Mouse (Mus musculus) ES-E14 (cell line): Measurements from ENCODE around the gene Vcl. TPM values are rescaled to one million over a fixed set of nuclear protein-coding genes. Genes with fewer than 3 reads are reported as not detected.

Experiments
- DNase-seq: peaks from one replicate; pipeline ENCODE4 v3.0.0-alpha.2; 2013; ENCODE audit warnings: low read depth, low spot score
- H3K27ac ChIP-seq: 2 replicates; pipeline ENCODE4 v1.5.1; 2012; ENCODE audit warnings: low read depth, mild to moderate bottlenecking, low read length, moderate library complexity, mixed read lengths; ENCODE audit not compliant: poor library complexity, insufficient read depth, severe bottlenecking
- H3K36me3 ChIP-seq: 2 replicates; pipeline ENCODE4 v1.6.1; 2012; ENCODE audit warnings: mild to moderate bottlenecking, low read length, moderate library complexity, mixed read lengths; ENCODE audit not compliant: control insufficient read depth, poor library complexity, insufficient read depth, severe bottlenecking
- H3K4me1 ChIP-seq, 2 experiments: fragments of 150-350 bp in 1 of 2; sonication (generic) in 1 of 2; 2 replicates each; pipeline ENCODE4 v1.6.1; 2012; ENCODE audit warnings: low read length in 2 of 2, mild to moderate bottlenecking in 1 of 2, mixed read lengths in 1 of 2; ENCODE audit not compliant: control insufficient read depth in 2 of 2, insufficient read depth in 2 of 2, poor library complexity in 1 of 2
- H3K4me3 ChIP-seq, 2 experiments: fragments of 150-350 bp in 1 of 2; sonication (generic) in 1 of 2; 2 replicates each; pipeline ENCODE4 v1.5.1; 2012; ENCODE audit warnings: low read length in 2 of 2, low read depth in 1 of 2, mild to moderate bottlenecking in 1 of 2, mixed read lengths in 1 of 2; ENCODE audit not compliant: insufficient read depth in 1 of 2, poor library complexity in 1 of 2, severe bottlenecking in 1 of 2
- H3K9ac ChIP-seq: 2 replicates; pipeline ENCODE4 v1.6.1; 2012; ENCODE audit warnings: low read depth, mild to moderate bottlenecking, low read length, mixed read lengths; ENCODE audit not compliant: poor library complexity, insufficient read depth, severe bottlenecking
- H3K9me3 ChIP-seq: fragments of 150-350 bp; sonication (generic); 2 replicates; pipeline ENCODE4 v1.6.1; 2012; ENCODE audit warnings: low read depth, mild to moderate bottlenecking, low read length; ENCODE audit not compliant: control insufficient read depth, insufficient read depth
- CHD2 ChIP-seq: IDR thresholded peaks from 2 replicates; pipeline ENCODE4 v1.6.1; 2014; ENCODE audit warnings: mild to moderate bottlenecking, low read depth, low read length, inconsistent platforms
- HCFC1 ChIP-seq: IDR thresholded peaks from 2 replicates; pipeline ENCODE4 v1.6.1; 2012; ENCODE audit warnings: low read length, inconsistent platforms, borderline replicate concordance; ENCODE audit not compliant: insufficient read depth
- MAFK ChIP-seq: IDR thresholded peaks from 2 replicates; pipeline ENCODE4 v1.6.1; 2014; ENCODE audit warnings: mild to moderate bottlenecking, low read depth, low read length, inconsistent platforms; ENCODE audit not compliant: insufficient read depth
- ZC3H11A ChIP-seq: IDR thresholded peaks from 2 replicates; pipeline ENCODE4 v1.6.1; 2012; ENCODE audit warnings: low read depth, mild to moderate bottlenecking, inconsistent platforms, low read length, borderline replicate concordance
- ZNF384 ChIP-seq: IDR thresholded peaks from 2 replicates; pipeline ENCODE4 v1.6.1; 2012; ENCODE audit warnings: low read depth, low read length, inconsistent platforms
- in situ Hi-C, 2 experiments: fragments of 600-800 bp; cut with MboI; formaldehyde crosslinking; loops; one replicate each; pipeline ENCODE4 v1.15.1; 2025; ENCODE audit warnings: low sequenced_read_pairs in 2 of 2, inconsistent platforms in 1 of 2; ENCODE audit not compliant: unreplicated experiment in 2 of 2
- total RNA-seq: library from RNA; depleted of rRNA; stranded (reverse); fragments of 300-350 nt; gene quantifications from 2 replicates; pipeline ENCODE4 v1.2.3, GENCODE M21; 2012

Gene Vcl
- total RNA-seq, 1 experiment, result 116 TPM

DNA sequence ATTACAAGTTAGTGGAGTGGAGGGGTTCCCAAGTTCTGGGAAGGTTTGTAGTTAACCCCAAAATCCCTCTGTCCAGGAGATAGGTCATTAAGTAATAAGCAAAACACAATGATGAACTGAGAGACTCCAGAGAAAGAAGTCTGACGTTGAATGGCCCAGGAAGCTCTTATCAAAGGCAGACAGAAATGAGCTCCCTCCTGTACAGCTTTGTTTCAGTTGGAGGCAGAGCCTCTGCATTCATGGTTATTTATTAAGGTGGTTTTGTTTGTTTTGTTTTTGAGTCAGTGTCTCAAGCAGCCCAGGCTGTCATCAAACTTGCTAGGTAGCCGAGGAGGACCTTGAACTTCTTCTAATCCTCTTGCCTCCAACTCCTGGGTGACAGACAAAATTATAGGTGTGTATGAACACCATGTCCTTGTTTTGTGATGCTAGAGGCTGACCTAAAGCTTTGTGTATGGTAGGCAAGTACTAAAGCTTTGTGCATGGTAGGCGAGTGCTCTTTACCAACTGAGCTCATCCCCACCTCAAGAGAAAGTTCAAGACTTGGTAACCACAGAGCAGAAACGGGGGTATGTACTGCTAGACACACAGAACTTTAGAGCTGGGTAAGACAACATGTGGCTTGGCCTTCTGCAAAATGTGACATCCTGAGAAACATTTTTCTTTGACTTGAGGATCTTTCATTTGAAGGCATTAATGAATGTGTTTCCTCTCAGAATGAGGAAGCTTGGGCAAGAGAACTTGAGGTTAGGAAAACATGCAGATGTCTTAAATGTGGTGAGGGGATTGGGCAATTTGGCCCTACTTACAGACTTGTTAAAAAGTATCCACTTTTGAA, 1.5 kb upstream of the Vcl start:
- in situ Hi-C loops, result no loop called here
- H3K9me3 ChIP-seq, result no peaks in the 10 kb centered on the region
- H3K27ac ChIP-seq, result no peak overlapping the region
- TF ChIP-seq CHD2 (no peak), ZNF384 (0 out of 2 replicates have a peak, but pooled peaks have one; percentile 31)
- no peaks in the 10 kb centered on the region for H3K36me3 ChIP-seq
- no peak for DNase-seq
- no peak overlapping the region for H3K9ac ChIP-seq
- H3K4me1 ChIP-seq, result 0 out of 4 replicates have a peak, but pooled peaks cover 0 to 2% of the 10 kb centered on the region in 2 experiments
- no peak overlapping the region for H3K4me3 ChIP-seq

DNA sequence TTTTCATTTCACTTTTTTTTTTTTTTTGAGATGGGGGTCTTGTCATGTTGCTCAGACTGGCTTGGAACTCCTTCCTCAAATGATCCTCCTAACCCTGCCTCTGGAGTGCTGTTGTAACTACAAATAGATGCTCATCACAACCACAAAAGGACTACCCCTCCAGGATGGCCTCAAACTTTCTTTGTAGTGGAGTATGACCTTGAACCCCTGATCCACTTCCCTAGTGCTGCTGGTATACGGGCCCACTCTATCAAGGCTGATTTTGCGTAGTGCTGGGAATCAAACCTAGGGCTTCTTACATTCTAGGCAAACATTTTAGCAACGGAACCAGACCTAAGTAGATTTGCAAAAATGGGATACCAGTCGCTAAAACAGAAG, 901 bp upstream of the Vcl start:
- DNase-seq, result no peak
- Histone ChIP-seq H3K27ac (no peak overlapping the region), H3K4me1 (0 out of 4 replicates have a peak, but pooled peaks cover 0 to 2% of the 10 kb centered on the region in 2 experiments), H3K9me3 (no peaks in the 10 kb centered on the region), H3K4me3 (peak overlapping the region; percentile 65 to 70), H3K36me3 (no peaks in the 10 kb centered on the region), H3K9ac (peak overlapping the region; percentile 39; the same call in 1 of the 2 replicates)
- no peak for TF ChIP-seq ZNF384
- TF ChIP-seq ZC3H11A, result no peak
- TF ChIP-seq CHD2, result no peak
- no peak for TF ChIP-seq MAFK
- TF ChIP-seq HCFC1, result no peak
- in situ Hi-C loops, result no loop called here

DNA sequence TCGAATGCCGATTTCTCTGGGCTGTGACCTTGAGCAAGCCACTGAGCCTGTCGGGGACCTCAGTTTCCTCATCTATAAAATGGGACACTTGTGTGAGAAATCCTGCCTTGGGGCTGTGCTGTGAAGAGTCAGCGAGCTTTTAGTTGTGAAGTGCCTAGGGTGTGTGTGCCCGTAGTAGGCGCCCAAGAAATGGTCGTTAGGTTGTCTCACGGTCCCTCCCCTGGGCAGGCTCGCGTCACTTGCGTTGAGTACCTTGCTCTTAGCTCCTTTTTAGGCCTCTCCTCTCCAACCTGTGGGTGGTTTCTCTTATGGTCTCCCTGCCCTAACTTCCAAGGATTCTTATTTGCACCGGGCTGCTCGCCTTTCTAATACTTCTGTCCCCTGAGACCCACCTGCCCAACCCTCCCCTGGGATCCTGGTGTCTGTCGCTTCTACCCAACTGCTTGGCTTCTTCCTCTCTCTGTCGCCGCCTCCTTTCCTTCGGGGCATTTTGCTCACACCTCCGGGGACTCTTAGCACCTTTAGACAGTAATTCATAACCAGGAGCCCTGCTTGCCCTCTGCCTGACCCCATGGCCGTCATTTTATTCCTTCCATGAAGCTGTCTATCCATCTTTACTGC, 726 bp downstream of the Vcl start:
- TF ChIP-seq ZNF384 (no peak), ZC3H11A (no peak), HCFC1 (no peak)
- Histone ChIP-seq H3K36me3 (no peaks in the 10 kb centered on the region), H3K9me3 (no peaks in the 10 kb centered on the region), H3K4me1 (0 out of 4 replicates have a peak, but pooled peaks cover 0 to 2% of the 10 kb centered on the region in 2 experiments), H3K9ac (peak overlapping the region; percentile 88), H3K27ac (no peak overlapping the region), H3K4me3 (peak overlapping the region; percentile 79 to 100)
- DNase-seq, result no peak
- in situ Hi-C loops, result no loop called here

DNA sequence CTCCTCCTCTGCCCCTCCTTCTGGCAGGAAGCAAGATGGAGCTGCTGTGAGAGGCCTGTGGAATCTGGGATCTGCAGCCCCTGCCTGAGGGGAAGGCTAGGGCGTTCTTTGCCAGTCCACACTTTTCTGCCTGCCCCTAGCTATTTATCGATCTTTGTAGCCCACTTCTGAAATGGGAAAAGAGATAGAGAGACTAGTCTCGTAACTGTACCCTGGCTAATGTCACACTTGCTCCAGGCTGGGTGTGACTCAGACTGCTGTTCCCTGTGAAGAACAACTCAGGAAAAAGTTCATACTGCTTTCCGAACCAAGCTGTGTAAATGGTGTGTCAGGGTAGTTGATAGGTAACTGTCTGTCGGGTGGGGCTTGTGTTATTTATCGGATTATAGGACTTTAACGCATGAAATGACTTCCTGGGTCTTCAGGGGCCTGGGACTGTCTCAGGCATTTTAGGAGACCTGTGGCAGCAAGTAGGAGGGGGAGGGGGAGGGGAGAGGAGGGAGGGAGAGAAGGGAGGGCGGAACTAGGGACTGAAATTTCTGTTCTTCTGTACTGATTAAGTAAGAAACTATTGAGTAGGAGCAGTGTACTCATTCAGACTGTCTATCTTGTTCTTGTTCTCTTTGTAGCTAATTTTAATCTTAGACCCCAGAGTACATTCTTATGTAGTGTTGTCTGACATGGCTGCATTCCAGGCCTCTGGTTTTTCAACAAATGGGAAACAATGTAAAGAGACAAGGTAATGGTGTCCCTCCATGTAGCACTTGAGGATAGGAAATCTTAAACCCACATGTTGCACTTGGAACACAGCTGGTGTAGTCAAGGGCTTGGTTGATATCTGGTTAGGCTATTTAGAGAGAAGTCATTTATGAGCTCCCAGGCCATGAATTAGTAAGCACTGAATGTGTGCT, 1.5 kb downstream of the Vcl start:
- H3K9me3 ChIP-seq, result no peaks in the 10 kb centered on the region
- in situ Hi-C loops, result no loop called here
- peak overlapping the region; percentile 88; the same call in 1 of the 2 replicates for H3K9ac ChIP-seq
- DNase-seq, result no peak
- H3K4me1 ChIP-seq, result 0 out of 4 replicates have a peak, but pooled peaks cover 0 to 2% of the 10 kb centered on the region in 2 experiments
- H3K4me3 ChIP-seq, result peak overlapping the region; percentile 79 to 100
- no peaks in the 10 kb centered on the region for H3K36me3 ChIP-seq
- H3K27ac ChIP-seq, result no peak overlapping the region
- TF ChIP-seq HCFC1 (no peak), ZC3H11A (no peak), CHD2 (no peak), MAFK (no peak), ZNF384 (no peak)
